Mouse (Mus musculus): ENCODE results near the gene Prmt1. TPM values are rescaled to one million over a fixed set of nuclear protein-coding genes. Genes with fewer than 3 reads are reported as not detected.
A peak's percentile ranks its signal among the peaks of the same experiment; 100 is the strongest.

The Prmt1 gene
- polyA plus RNA-seq, 1 experiment from 2014 or later, result 206 TPM

- H3K9ac ChIP-seq (replicated peaks; ENCODE audit: low read depth, low read length), result no peak overlapping the region
- no peak overlapping the region for H3K4me3 ChIP-seq (ENCODE audit: low read depth, low read length)
These were observed 25.9 kb downstream of the Prmt1 start for GRCm38 (mm10) chr7:44960512-44960910.

GRCm38 (mm10) chr7:44959874-44960511 is 26.4 kb downstream of the Prmt1 start:
- Histone ChIP-seq H3K4me3 (ENCODE audit: low read depth, low read length) (no peak overlapping the region), H3K4me2 (ENCODE audit: low read depth, low read length) (no peak overlapping the region), H3K36me3 (ENCODE audit: control insufficient read depth, insufficient read depth, low read length) (peaks cover 32% of the 10 kb centered on the region), H3K9ac (replicated peaks; ENCODE audit: low read depth, low read length) (no peak overlapping the region), H3K9me3 (ENCODE audit: control insufficient read depth, low read length) (no peaks in the 10 kb centered on the region), H3K27ac (ENCODE audit: low read depth, low read length) (no peak overlapping the region), H3K27me3 (ENCODE audit: control insufficient read depth, insufficient read depth, low read length) (no peaks in the 10 kb centered on the region), H3K4me1 (ENCODE audit: control insufficient read depth, insufficient read depth, low read length) (0 out of 2 replicates have a peak, but pooled peaks cover 2% of the 10 kb centered on the region)
- WGBS, result 92% methylated on average over 10 of the region's 10 CpGs
- ATAC-seq (ENCODE audit: low read depth), result no peak

More at GRCm38 (mm10) chr7:44960512-44960910, 25.9 kb downstream of the Prmt1 start:
- no peak for ATAC-seq (ENCODE audit: low read depth)
- H3K9me3 ChIP-seq (ENCODE audit: control insufficient read depth, low read length), result no peaks in the 10 kb centered on the region
- no peak overlapping the region for H3K27ac ChIP-seq (ENCODE audit: low read depth, low read length)
- H3K36me3 ChIP-seq (ENCODE audit: control insufficient read depth, insufficient read depth, low read length), result peaks cover 32% of the 10 kb centered on the region
- H3K4me2 ChIP-seq (ENCODE audit: low read depth, low read length), result no peak overlapping the region
- 92% methylated on average over 13 of the region's 13 CpGs for WGBS
- no peaks in the 10 kb centered on the region for H3K27me3 ChIP-seq (ENCODE audit: control insufficient read depth, insufficient read depth, low read length)
- H3K4me1 ChIP-seq (ENCODE audit: control insufficient read depth, insufficient read depth, low read length), result 0 out of 2 replicates have a peak, but pooled peaks cover 2% of the 10 kb centered on the region

- Histone ChIP-seq H3K4me1 (ENCODE audit: control insufficient read depth, insufficient read depth, low read length) (0 out of 2 replicates have a peak, but pooled peaks cover 2% of the 10 kb centered on the region), H3K27ac (ENCODE audit: low read depth, low read length) (no peak overlapping the region), H3K9ac (replicated peaks; ENCODE audit: low read depth, low read length) (no peak overlapping the region), H3K36me3 (ENCODE audit: control insufficient read depth, insufficient read depth, low read length) (peaks cover 32% of the 10 kb centered on the region), H3K4me3 (ENCODE audit: low read depth, low read length) (no peak overlapping the region), H3K4me2 (ENCODE audit: low read depth, low read length) (no peak overlapping the region), H3K27me3 (ENCODE audit: control insufficient read depth, insufficient read depth, low read length) (no peaks in the 10 kb centered on the region), H3K9me3 (ENCODE audit: control insufficient read depth, low read length) (no peaks in the 10 kb centered on the region)
- no peak for ATAC-seq (ENCODE audit: low read depth)
- 93% methylated on average over 8 of the region's 8 CpGs for WGBS
These were observed 27.1 kb downstream of the Prmt1 start for GRCm38 (mm10) chr7:44959281-44959680.

GRCm38 (mm10) chr7:44958208-44958607 is 28.2 kb downstream of the Prmt1 start:
- Histone ChIP-seq H3K9me3 (ENCODE audit: control insufficient read depth, low read length) (no peaks in the 10 kb centered on the region), H3K36me3 (ENCODE audit: control insufficient read depth, insufficient read depth, low read length) (peaks cover 28% of the 10 kb centered on the region), H3K4me3 (ENCODE audit: low read depth, low read length) (no peak overlapping the region), H3K27ac (ENCODE audit: low read depth, low read length) (no peak overlapping the region), H3K9ac (replicated peaks; ENCODE audit: low read depth, low read length) (no peak overlapping the region), H3K27me3 (ENCODE audit: control insufficient read depth, insufficient read depth, low read length) (no peaks in the 10 kb centered on the region), H3K4me1 (ENCODE audit: control insufficient read depth, insufficient read depth, low read length) (0 out of 2 replicates have a peak, but pooled peaks cover 2% of the 10 kb centered on the region), H3K4me2 (ENCODE audit: low read depth, low read length) (no peak overlapping the region)
- no peak for ATAC-seq (ENCODE audit: low read depth)
- WGBS, result 56% methylated on average over 7 of the region's 7 CpGs

GRCm38 (mm10) chr7:44957183-44957835 is 29.1 kb downstream of the Prmt1 start:
- no peak overlapping the region for H3K27ac ChIP-seq (ENCODE audit: low read depth, low read length)
- ATAC-seq (ENCODE audit: low read depth), result no peak; the same call in 1 of the 2 replicates

GRCm38 (mm10) chr7:44956266-44956665 is 30.1 kb downstream of the Prmt1 start:
- ATAC-seq (ENCODE audit: low read depth), result no peak
- no peak overlapping the region for H3K9ac ChIP-seq (replicated peaks; ENCODE audit: low read depth, low read length)
- no peak overlapping the region for H3K4me2 ChIP-seq (ENCODE audit: low read depth, low read length)
- no peak overlapping the region for H3K4me3 ChIP-seq (ENCODE audit: low read depth, low read length)
- no peaks in the 10 kb centered on the region for H3K9me3 ChIP-seq (ENCODE audit: control insufficient read depth, low read length)
- peaks cover 10% of the 10 kb centered on the region for H3K27me3 ChIP-seq (ENCODE audit: control insufficient read depth, insufficient read depth, low read length)
- 0 out of 2 replicates have a peak, but pooled peaks cover 5% of the 10 kb centered on the region for H3K4me1 ChIP-seq (ENCODE audit: control insufficient read depth, insufficient read depth, low read length)
- 48% methylated on average over 6 of the region's 6 CpGs for WGBS
- peaks cover 16% of the 10 kb centered on the region for H3K36me3 ChIP-seq (ENCODE audit: control insufficient read depth, insufficient read depth, low read length)
- peak overlapping the region; percentile 48 for H3K27ac ChIP-seq (ENCODE audit: low read depth, low read length)

More at GRCm38 (mm10) chr7:44957183-44957835, 29.1 kb downstream of the Prmt1 start:
- H3K9me3 ChIP-seq (ENCODE audit: control insufficient read depth, low read length), result no peaks in the 10 kb centered on the region
- 70% methylated on average over 20 of the region's 20 CpGs for WGBS
- no peak overlapping the region for H3K4me3 ChIP-seq (ENCODE audit: low read depth, low read length)
- peaks cover 23% of the 10 kb centered on the region for H3K36me3 ChIP-seq (ENCODE audit: control insufficient read depth, insufficient read depth, low read length)
- H3K4me2 ChIP-seq (ENCODE audit: low read depth, low read length), result no peak overlapping the region
- 0 out of 2 replicates have a peak overlapping the region, but pooled peaks have one; percentile 7 for H3K9ac ChIP-seq (replicated peaks; ENCODE audit: low read depth, low read length)
- H3K4me1 ChIP-seq (ENCODE audit: control insufficient read depth, insufficient read depth, low read length), result 0 out of 2 replicates have a peak, but pooled peaks cover 4% of the 10 kb centered on the region
- peaks cover 2% of the 10 kb centered on the region for H3K27me3 ChIP-seq (ENCODE audit: control insufficient read depth, insufficient read depth, low read length)

- 60% methylated on average over 5 of the region's 5 CpGs for WGBS
- Histone ChIP-seq H3K4me2 (ENCODE audit: low read depth, low read length) (no peak overlapping the region), H3K9me3 (ENCODE audit: control insufficient read depth, low read length) (no peaks in the 10 kb centered on the region), H3K27ac (ENCODE audit: low read depth, low read length) (no peak overlapping the region), H3K9ac (replicated peaks; ENCODE audit: low read depth, low read length) (no peak overlapping the region), H3K27me3 (ENCODE audit: control insufficient read depth, insufficient read depth, low read length) (peaks cover 10% of the 10 kb centered on the region), H3K4me1 (ENCODE audit: control insufficient read depth, insufficient read depth, low read length) (0 out of 2 replicates have a peak, but pooled peaks cover 5% of the 10 kb centered on the region), H3K4me3 (ENCODE audit: low read depth, low read length) (no peak overlapping the region), H3K36me3 (ENCODE audit: control insufficient read depth, insufficient read depth, low read length) (peaks cover 9% of the 10 kb centered on the region)
- no peak for ATAC-seq (ENCODE audit: low read depth)
These were observed 30.7 kb downstream of the Prmt1 start for GRCm38 (mm10) chr7:44955628-44956027.

- peaks cover 5% of the 10 kb centered on the region for H3K36me3 ChIP-seq (ENCODE audit: control insufficient read depth, insufficient read depth, low read length)
- H3K27me3 ChIP-seq (ENCODE audit: control insufficient read depth, insufficient read depth, low read length), result peaks cover 13% of the 10 kb centered on the region
- no peak for ATAC-seq (ENCODE audit: low read depth)
- H3K9me3 ChIP-seq (ENCODE audit: control insufficient read depth, low read length), result no peaks in the 10 kb centered on the region
- WGBS, result 86% methylated on average over 12 of the region's 12 CpGs
- 0 out of 2 replicates have a peak, but pooled peaks cover 5% of the 10 kb centered on the region for H3K4me1 ChIP-seq (ENCODE audit: control insufficient read depth, insufficient read depth, low read length)
- no peak overlapping the region for H3K9ac ChIP-seq (replicated peaks; ENCODE audit: low read depth, low read length)
- no peak overlapping the region for H3K27ac ChIP-seq (ENCODE audit: low read depth, low read length)
- H3K4me3 ChIP-seq (ENCODE audit: low read depth, low read length), result no peak overlapping the region
- H3K4me2 ChIP-seq (ENCODE audit: low read depth, low read length), result no peak overlapping the region
These were observed 32.1 kb downstream of the Prmt1 start for GRCm38 (mm10) chr7:44954091-44954885.

All from neural tube, embryonic 14.5 days (tissue).